Mouse (Mus musculus) brown adipose tissue, adult 24 weeks (tissue): ENCODE data around the gene Ppm1h. TPM values are rescaled to one million over a fixed set of nuclear protein-coding genes. Genes with fewer than 3 reads are reported as not detected.
"Not testable (repeated sequence)": the region's sequence is repeated elsewhere in the genome, so short reads cannot be mapped to it uniquely, and the experiment has no call there.

Experiments
- H3K27ac ChIP-seq: fragments of 200-500 bp; replicated peaks from 2 replicates; pipeline ENCODE4 v1.5.1; 2012; ENCODE audit warnings: low read depth, mild to moderate bottlenecking, low read length
- H3K4me1 ChIP-seq: fragments of 200-500 bp; 2 replicates; pipeline ENCODE4 v1.6.1; 2012; ENCODE audit warnings: low read length, mixed read lengths; ENCODE audit not compliant: control insufficient read depth, insufficient read depth, insufficient read length
- H3K4me3 ChIP-seq: fragments of 200-500 bp; 2 replicates; pipeline ENCODE4 v1.5.1; 2012; ENCODE audit warnings: low read depth, mild to moderate bottlenecking, low read length, moderate library complexity; ENCODE audit not compliant: insufficient read depth
- polyA plus RNA-seq: library from polyadenylated mRNA; stranded (reverse); fragments of >200 nt; gene quantifications from 2 replicates; pipeline ENCODE4 v1.2.4, GENCODE M21; 2012; ENCODE audit not compliant: missing spikeins, insufficient read depth, insufficient read length

Gene Ppm1h
- polyA plus RNA-seq, 1 experiment: 0.67 TPM

DNA sequence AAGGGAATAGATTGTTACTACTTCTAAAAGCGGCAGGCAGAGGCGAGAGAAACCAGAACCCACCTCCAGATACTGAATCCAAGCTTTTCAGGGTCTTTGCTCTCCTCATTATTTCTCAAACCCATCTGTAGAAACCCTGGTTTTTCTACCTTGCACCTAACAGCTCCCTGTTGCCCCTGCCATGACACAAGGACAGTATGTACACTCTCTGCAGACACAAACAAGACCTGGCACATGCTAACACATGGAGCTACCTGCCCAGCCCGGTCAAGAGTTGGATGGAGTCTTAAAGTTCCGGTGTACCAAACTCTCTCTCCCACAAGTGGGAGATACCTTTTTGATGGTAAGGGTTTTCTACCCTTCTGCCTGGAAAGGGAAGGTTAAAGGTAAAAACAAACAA lies 252.0 kb downstream of the Ppm1h start:
- Histone ChIP-seq H3K4me3 (no peak overlapping the region), H3K4me1 (no peaks in the 10 kb centered on the region), H3K27ac (no peak overlapping the region)

DNA sequence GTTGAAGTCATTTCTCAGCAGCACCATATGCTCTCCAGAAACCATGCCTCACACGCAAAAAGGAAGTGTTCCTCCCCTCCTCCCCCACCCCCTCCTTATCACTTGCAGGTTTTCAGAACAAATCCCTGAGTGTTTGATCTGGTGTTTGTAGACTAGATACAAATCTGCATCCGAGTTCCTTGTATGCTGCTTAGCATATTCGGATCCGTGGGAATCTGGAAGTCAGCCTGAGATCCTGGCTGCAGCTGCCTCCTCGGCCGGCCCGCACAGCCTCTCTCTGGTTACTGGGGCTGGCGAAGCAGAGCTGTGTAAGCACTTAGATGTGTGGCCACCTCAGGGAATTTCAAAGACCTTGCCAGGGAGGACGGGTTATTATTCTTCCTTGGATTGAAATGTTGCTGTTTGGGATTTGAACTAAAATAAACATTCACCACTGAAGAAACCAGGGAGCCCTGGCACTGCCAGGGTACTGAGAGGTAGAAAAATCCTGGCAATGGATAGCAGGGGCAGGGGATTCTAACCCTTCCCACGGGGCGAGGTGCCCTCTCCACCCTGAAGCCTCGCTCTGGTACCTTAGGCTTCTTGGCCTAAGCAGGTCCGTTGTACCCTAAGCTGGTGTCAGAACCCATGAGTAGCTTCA lies 252.8 kb downstream of the Ppm1h start:
- Histone ChIP-seq H3K4me3 (no peak overlapping the region), H3K4me1 (no peaks in the 10 kb centered on the region), H3K27ac (no peak overlapping the region)

DNA sequence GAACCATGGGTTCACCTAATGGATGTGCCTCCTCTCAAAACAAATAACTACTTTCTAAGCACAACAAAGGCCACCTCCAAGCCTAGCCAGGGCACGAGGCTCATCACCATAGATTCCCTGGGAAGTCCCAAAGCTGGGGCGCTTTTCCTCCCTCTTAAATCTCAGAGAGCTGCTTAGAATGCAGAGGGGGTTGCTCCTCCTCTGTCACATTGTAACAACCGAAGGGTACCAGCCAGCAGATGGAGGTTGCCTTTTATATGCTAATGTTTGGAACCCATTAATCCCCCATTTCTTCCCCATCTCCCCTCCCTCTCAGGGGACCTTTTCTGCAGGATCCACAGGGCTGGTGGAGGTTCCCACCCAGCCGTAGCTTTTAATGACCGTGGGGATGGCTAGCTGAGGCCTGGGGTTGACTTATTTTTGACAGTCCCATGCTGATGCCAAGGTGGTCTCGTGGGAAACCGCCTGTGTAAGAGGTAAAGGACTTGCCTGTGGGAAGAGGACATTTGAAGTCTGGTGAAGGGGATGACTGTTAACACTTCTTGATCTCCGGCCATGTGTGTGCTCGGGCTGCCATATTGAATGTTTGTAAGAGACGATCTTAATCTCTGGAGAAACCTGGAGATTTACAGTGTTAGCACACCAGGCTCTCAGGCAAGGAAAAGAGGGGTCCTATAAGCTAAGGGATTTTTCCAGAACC lies 253.4 kb downstream of the Ppm1h start:
- H3K4me3 ChIP-seq: no peak overlapping the region
- H3K4me1 ChIP-seq: no peaks in the 10 kb centered on the region
- no peak overlapping the region for H3K27ac ChIP-seq

DNA sequence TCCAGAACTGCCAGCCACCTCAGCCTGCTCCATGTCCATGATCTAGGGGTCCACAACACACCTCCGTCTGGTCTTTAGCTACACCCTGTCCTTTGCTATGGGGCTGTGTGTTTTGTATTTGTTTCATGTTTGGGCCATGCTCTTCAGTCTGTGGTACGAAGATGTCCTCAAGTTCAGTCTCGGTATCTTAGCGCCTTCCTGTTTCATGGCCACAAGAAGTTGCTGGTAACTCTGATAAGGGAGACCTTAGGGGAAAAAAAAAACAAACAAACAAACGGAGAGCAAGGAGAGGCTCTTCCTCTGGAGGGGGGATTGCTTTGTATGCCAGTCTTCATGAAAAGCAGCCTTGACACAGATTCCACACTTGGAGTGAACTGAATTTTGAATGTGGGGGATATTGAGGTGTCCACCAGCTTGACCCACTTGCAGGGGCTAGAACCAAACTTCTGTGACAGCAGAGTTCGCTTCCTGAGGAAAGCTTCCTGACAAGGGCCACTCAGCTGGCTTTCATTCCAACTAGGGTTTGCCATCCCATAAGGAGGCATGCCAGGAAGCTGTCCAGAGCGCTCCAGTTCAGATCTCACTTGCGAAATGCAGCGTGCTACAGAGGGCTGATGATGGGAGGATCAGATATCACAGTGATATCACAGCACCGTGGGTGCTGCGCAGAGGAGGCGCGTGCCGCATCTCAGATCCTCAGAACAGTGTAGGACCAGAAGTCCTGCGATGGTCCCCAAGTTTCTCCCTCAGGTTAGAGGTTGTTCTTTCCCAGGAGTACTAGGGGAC lies 254.7 kb downstream of the Ppm1h start:
- Histone ChIP-seq H3K4me1 (no peaks in the 10 kb centered on the region), H3K4me3 (no peak overlapping the region), H3K27ac (no peak overlapping the region)

DNA sequence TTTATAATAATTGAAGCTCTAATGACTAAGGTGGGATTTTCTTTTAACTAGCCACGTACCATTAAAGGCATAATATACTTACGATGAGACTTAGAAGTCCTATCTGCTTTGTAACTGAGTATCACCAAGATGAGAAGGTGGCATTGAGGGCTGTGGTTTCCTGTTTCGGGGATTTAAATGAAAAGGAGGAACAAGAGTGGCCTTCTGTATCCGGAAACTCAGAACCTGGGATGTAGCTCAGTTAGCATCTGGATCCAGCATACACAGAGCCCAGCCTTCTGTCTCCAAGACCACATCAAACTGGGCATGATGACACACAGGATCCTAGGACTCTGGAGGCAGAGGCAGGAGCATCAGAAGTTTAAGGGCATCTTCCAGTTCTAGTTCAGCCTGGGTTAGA lies 256.8 kb downstream of the Ppm1h start:
- H3K4me1 ChIP-seq, H3K27ac ChIP-seq, H3K4me3 ChIP-seq: not testable (repeated sequence)

DNA sequence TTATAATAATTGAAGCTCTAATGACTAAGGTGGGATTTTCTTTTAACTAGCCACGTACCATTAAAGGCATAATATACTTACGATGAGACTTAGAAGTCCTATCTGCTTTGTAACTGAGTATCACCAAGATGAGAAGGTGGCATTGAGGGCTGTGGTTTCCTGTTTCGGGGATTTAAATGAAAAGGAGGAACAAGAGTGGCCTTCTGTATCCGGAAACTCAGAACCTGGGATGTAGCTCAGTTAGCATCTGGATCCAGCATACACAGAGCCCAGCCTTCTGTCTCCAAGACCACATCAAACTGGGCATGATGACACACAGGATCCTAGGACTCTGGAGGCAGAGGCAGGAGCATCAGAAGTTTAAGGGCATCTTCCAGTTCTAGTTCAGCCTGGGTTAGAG lies 258.8 kb downstream of the Ppm1h start:
- H3K4me1 ChIP-seq, H3K4me3 ChIP-seq, H3K27ac ChIP-seq: not testable (repeated sequence)

DNA sequence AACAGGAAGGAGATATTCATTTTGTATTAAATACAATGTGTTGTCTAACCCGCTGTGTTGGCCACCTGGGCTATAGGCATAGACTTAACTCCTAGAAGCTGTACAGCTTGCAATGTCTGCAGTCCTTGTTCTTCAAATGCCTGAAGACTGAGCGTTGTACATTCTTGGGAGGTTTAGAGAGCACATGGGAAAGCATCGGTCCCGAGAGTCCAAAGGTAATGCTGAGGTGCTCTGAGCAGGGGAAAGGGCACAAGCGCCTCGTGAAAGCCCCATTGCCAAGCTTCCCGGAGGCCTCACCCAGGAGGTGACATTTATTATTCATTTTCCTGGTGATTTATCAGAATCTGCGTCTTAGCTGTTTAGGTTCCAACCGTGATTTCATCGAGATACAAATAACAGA lies 261.0 kb downstream of the Ppm1h start:
- H3K4me3 ChIP-seq: no peak overlapping the region

DNA sequence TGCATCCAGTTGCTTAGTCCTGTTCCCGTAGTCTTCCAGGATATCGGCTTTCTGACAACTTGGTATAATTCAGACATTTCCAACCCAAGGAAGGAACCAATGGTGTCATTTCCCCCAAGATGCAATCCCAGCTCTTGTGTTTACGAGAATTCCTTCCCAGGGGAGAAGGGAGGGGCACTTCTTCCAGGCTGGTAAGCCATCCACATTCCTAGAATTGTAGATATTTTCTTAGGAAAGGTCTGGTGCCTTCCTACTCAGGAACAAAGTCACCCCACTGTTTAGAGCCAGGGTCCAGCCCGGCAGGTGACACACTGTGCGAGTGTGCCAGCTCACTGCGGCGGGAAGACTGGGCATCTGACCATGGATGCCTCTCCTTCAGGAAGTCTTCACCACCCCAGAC lies 264.2 kb downstream of the Ppm1h start:
- Histone ChIP-seq H3K27ac (no peak overlapping the region), H3K4me3 (no peak overlapping the region), H3K4me1 (no peaks in the 10 kb centered on the region; the same call in 1 of the 2 replicates)

More for the DNA sequence above, 261.0 kb downstream of the Ppm1h start:
- H3K27ac ChIP-seq: no peak overlapping the region
- H3K4me1 ChIP-seq: no peaks in the 10 kb centered on the region; the same call in 1 of the 2 replicates

DNA sequence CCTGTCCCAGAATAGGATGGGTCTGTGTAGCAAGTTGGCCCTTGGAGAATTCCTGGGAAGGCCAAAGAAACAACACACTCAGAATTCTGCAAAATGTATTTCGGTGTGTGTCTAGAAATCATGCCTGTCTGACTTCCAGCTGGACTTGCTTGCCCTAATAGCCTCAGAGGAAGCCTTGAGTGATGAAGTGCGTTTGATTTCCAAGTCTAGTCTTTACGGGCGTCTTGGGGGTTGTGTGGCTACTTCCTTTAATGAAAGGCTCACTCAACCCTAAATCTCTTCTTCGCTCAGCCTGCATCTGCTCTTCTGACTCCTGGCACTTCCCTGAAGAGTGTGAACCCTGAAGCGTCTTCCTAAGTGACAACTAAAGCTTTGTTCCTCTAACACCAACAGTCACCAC lies 265.3 kb downstream of the Ppm1h start:
- no peaks in the 10 kb centered on the region; the same call in 1 of the 2 replicates for H3K4me1 ChIP-seq
- H3K4me3 ChIP-seq: no peak overlapping the region
- peak overlapping the region; percentile 34; the same call in 1 of the 2 replicates for H3K27ac ChIP-seq

DNA sequence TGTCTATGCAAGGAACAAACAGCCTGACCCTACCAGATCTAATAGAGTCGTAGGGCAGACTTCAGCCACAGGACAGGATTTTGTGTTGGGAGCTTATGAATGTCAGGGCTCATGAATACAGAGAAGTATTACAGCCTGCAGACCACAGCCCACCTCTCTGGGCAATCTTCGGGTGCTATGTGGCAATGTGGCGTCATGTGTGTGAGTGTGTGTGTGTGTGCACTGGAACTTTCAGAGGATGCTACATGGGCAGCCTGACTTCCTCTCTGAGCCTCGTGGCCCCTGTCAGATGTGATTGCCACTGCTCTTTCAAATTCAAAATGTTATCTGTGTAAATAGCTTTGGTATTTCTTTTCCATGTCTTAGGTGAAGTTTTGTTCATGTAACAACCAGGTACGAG lies 266.3 kb downstream of the Ppm1h start:
- Histone ChIP-seq H3K4me3 (no peak overlapping the region), H3K4me1 (no peaks in the 10 kb centered on the region; the same call in 1 of the 2 replicates), H3K27ac (no peak overlapping the region)

DNA sequence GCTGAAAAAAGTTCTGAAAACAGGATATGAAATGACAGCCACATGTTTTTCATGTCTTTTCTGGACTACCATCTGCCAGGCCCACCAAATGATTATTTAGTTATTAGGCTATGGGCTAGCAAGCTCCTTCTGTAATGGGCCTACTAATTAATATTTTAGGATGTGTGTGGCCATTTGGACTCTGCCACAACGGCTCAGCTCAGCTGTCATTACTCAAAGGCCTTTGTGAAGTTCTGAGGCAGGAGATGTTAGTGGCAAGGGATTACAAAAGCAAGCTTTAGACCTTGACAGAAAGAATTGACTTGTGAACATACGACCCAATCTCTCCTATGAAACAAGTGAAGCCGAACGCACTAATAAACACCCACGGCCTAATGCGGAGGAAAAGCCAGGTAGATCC lies 272.4 kb downstream of the Ppm1h start:
- Histone ChIP-seq H3K4me3 (no peak overlapping the region), H3K4me1 (no peaks in the 10 kb centered on the region), H3K27ac (no peak overlapping the region)

DNA sequence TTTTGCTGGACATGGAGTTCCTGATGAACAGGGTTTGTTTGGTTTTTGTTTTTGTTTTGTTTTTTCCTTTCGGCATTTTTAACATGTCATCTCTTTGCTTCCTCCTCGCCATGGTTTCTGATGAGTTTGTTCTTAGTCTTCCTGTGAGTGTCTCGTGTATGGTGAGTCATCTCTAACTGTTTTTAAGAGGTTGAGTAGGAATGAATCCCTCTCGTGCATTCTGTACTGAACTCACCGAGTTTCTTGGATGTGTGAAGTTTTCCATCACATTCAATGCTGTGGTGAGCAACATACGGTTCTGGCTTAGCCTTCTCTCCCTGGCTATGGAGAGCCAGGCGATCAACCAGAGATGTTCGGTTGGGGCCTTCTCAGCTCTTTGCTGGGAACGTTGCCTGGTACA lies 275.0 kb downstream of the Ppm1h start:
- no peak overlapping the region for H3K27ac ChIP-seq
- no peaks in the 10 kb centered on the region for H3K4me1 ChIP-seq
- H3K4me3 ChIP-seq: no peak overlapping the region

DNA sequence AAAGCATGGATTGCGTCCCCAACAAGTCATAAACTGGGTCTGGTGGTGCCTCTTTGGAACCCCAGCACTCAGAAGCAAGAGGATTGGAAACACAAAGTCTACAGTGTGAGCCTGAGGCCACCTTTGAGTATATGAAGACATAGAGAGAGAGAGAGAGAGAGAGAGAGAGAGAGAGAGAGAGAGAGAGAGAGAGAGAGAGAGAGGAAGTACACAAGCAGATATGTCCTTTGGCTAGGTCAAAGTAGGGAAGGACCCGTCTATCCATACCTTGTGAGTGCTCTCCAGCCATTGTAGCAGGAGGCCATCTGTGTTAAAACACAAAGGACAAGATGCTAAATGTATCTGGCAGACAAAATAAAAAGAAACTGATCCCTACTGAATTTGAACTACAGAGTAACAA lies 279.4 kb downstream of the Ppm1h start:
- no peak overlapping the region for H3K4me3 ChIP-seq
- 0 out of 2 replicates have a peak, but pooled peaks cover 3% of the 10 kb centered on the region for H3K4me1 ChIP-seq
- H3K27ac ChIP-seq: no peak overlapping the region

DNA sequence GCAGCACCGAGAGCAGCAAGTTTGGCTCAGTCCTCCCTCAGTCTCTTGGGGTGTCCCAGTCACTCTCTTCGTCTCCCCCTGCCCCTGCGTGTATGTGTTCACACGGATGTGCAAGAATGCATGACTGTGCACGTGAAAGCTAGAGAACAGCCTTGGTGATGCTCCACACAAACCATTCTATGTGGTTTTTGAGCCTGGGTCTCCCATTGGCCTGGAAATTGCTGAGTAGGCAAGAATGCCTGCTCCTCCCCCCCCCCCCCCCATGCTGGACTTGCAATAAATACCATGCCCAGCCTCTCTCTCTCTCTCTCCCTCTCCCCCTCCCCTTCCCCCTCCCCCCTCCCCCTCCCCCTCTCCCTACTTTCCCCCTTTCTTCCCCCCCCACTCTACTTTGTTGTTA lies 280.1 kb downstream of the Ppm1h start:
- Histone ChIP-seq H3K4me1 (0 out of 2 replicates have a peak, but pooled peaks cover 3% of the 10 kb centered on the region), H3K27ac (no peak overlapping the region), H3K4me3 (no peak overlapping the region)

DNA sequence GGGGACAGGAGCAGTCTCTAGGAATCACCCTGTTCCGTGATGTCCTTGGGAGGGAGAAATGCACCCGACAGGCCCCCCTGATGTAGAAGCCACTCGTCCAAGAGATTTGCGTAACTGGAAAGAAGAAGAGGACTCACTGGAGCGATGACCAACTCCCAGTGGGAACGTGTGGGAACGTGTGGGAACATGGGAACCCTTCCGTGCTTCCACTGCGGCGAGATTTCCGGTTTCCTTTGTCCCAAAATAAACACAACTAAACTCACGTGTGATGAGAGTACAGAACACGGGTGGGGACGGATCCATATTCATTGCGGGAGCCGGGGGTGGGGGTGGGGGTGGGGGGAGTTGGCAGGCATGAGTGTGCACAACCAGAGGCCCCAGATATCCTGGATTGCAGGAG lies 281.7 kb downstream of the Ppm1h start:
- H3K4me3 ChIP-seq: no peak overlapping the region
- H3K27ac ChIP-seq: no peak overlapping the region
- 0 out of 2 replicates have a peak, but pooled peaks cover 3% of the 10 kb centered on the region for H3K4me1 ChIP-seq
